Mouse (Mus musculus) C2C12 (cell line): ENCODE measurements around the gene Tceal7. TPM values are rescaled to one million over a fixed set of nuclear protein-coding genes. Genes with fewer than 3 reads are reported as not detected.

ENCODE experiments used
- H3K27me3 ChIP-seq: one replicate; pipeline ENCODE4 v1.6.1; 2011; ENCODE audit not compliant: control insufficient read depth, insufficient read depth, insufficient read length
- H3K36me3 ChIP-seq: one replicate; pipeline ENCODE4 v1.6.1; 2011; ENCODE audit not compliant: control insufficient read depth, insufficient read depth
- H3K4me3 ChIP-seq: one replicate; pipeline ENCODE4 v1.5.1; 2011; ENCODE audit warnings: mild to moderate bottlenecking, control low read depth; ENCODE audit not compliant: poor library complexity, insufficient read depth, severe bottlenecking
- H3K79me2 ChIP-seq: one replicate; pipeline ENCODE4 v1.6.1; 2011; ENCODE audit not compliant: control insufficient read depth, insufficient read depth
- H3K79me3 ChIP-seq: one replicate; pipeline ENCODE4 v1.6.1; 2011; ENCODE audit warnings: low read depth, control low read depth
- H3ac ChIP-seq: one replicate; pipeline ENCODE3; 2011; ENCODE audit warnings: low read depth; ENCODE audit not compliant: control insufficient read depth, insufficient read length
- CEBPB ChIP-seq: IDR thresholded peaks from one replicate; pipeline ENCODE4 v1.6.1; 2011; ENCODE audit warnings: low read depth, mild to moderate bottlenecking, control low read depth, moderate library complexity
- CTCF ChIP-seq: IDR thresholded peaks from one replicate; pipeline ENCODE4 v1.5.1; 2011; ENCODE audit not compliant: control insufficient read depth, insufficient read depth, insufficient read length
- FOSL1 ChIP-seq: IDR thresholded peaks from one replicate; pipeline ENCODE4 v1.8.0; 2011; ENCODE audit warnings: mild to moderate bottlenecking, low read length; ENCODE audit not compliant: poor library complexity, insufficient read depth, severe bottlenecking
- MAX ChIP-seq: IDR thresholded peaks from one replicate; pipeline ENCODE4 v1.6.1; 2011; ENCODE audit warnings: mild to moderate bottlenecking, control low read depth
- MYOD1 ChIP-seq: IDR thresholded peaks from one replicate; pipeline ENCODE4 v1.6.1; 2011; ENCODE audit warnings: low read depth; ENCODE audit not compliant: control insufficient read depth, insufficient read length
- MYOG ChIP-seq: IDR thresholded peaks from one replicate; pipeline ENCODE4 v1.6.1; 2011; ENCODE audit not compliant: control insufficient read depth, insufficient read length; ENCODE audit errors: extremely low read depth
- USF1 ChIP-seq: IDR thresholded peaks from one replicate; pipeline ENCODE4 v1.6.1; 2011; ENCODE audit warnings: low read depth, mild to moderate bottlenecking, control low read depth, moderate library complexity
- polyA plus RNA-seq: library from polyadenylated mRNA; unstranded; fragments of >200 nt; fragmentation: generic; extraction: Trizol; gene quantifications from one replicate; pipeline ENCODE4 v1.2.1, GENCODE M21; 2012; ENCODE audit warnings: missing spikeins

Gene Tceal7
- polyA plus RNA-seq, 1 experiment = not detected

DNA sequence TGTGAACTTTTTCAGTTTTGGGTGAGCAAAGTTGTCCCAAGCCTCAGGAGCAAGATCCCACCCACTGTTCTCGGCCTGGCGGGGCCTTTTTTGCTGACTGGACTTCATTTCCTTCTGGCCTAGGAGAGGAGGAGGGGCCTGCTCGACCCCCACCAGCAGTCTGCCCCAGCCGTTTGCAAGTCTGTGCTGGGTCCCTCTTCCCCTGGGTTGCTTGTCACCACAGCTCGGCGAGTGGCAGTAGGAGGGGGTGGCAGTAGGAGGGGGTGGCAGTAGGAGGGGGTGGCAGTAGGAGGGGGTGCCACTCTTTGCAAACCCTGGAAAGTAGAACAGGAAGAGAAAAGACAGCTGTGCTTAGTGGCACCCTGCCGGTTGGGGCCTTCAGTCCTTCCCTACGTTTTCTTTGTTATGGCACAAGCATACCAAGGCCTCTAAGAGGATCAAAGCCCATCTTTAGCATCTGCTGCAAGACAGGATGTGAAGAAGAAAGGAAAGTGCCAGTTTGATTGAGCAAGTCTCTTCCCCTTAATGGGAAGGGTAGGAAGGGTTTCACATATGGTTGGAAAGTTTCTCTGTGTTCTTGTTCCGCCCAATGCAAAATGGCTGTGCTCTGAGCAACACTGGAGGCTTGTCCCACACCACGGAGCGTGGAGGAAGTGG, 33.6 kb upstream of the Tceal7 start:
- no peak overlapping the region for H3K4me3 ChIP-seq
- H3ac ChIP-seq = no peak overlapping the region
- no peaks in the 10 kb centered on the region for H3K36me3 ChIP-seq
- H3K27me3 ChIP-seq = no peaks in the 10 kb centered on the region
- no peaks in the 10 kb centered on the region for H3K79me3 ChIP-seq
- no peaks in the 10 kb centered on the region for H3K79me2 ChIP-seq
- TF ChIP-seq CTCF (no peak), MAX (no peak), FOSL1 (no peak), MYOD1 (no peak), MYOG (no peak), USF1 (no peak)

DNA sequence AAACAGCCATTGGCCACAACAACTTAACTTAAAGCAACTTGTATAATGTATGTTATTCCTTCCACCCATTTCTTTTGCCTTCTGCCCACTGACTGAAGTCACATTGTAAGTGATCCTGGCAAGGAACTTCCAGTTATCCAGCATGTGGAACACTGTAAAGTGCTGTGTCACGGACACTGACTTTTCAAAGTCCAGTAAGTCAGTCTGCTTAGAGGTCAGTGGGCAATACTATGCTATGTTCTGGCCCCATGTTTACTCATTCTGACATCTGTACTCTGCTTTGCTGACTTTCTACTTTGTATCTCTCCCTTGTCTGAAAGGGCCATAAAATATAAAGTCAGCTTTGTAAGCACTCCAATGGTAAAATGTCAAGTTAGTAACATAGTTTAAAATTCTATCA, 31.5 kb upstream of the Tceal7 start:
- Histone ChIP-seq H3K27me3 (no peaks in the 10 kb centered on the region), H3ac (no peak overlapping the region)

DNA sequence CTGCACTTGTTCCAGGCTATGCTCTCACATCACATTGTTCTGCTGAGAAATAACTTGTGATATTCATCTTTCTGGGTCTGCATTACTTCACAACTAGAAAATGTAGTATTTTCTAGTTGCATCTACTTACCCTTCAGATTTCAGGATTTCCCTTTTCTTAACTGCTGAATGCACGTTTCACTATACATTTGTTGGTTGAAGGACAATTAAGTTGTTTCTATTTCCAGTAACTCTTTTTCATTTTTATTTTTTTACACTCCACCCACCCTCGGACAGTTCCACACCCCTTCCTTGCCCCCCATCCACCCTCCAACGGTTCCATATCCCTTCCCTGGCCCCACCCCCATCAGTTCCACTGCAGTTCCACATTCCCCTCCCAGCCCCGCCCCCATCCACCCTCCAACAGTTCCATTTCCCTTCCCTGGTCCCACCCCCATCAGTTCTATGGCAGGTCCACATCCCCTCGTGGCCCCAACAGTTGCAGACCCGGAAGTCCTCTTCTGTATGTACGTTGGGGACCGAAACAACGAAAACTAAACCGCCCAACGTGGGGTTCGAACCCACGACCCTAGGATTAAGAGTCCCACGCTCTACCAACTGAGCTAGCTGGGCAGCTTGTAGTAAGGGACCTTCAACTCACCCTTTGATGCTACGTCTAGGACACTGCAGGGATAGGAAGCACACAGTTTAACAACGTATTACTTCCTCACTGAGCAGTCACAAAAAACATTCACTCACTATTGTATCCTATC, 19.2 kb upstream of the Tceal7 start:
- Histone ChIP-seq H3K79me3 (no peaks in the 10 kb centered on the region), H3ac (no peak overlapping the region), H3K36me3 (no peaks in the 10 kb centered on the region), H3K4me3 (no peak overlapping the region), H3K79me2 (no peaks in the 10 kb centered on the region), H3K27me3 (no peaks in the 10 kb centered on the region)
- no peak for TF ChIP-seq MAX
- no peak for TF ChIP-seq MYOD1

More for the DNA sequence above, 31.5 kb upstream of the Tceal7 start:
- H3K36me3 ChIP-seq = no peaks in the 10 kb centered on the region
- H3K79me2 ChIP-seq = no peaks in the 10 kb centered on the region
- no peak overlapping the region for H3K4me3 ChIP-seq
- TF ChIP-seq MYOG (no peak), CEBPB (no peak), CTCF (no peak), USF1 (no peak), MAX (no peak), FOSL1 (no peak), MYOD1 (no peak)
- H3K79me3 ChIP-seq = no peaks in the 10 kb centered on the region

DNA sequence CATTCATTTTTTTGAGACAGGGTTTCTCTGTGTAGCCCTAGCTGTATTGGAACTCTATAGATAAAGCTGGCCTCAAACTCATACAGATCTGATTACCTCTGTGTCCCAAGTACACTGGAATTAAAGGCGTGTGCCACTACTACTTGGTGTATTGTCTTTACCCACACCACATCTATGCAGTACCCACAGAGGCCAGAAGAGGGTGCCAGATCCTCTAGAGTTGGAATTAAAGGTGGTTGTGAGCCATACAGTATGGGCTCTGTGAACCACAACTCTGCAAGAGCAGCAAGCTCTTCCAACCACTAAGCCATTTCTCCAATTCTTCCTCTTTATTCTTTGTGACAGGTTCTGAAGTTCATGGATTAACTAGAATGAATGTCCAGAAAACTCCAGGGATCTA, 17.7 kb upstream of the Tceal7 start:
- no peaks in the 10 kb centered on the region for H3K36me3 ChIP-seq
- H3K27me3 ChIP-seq = no peaks in the 10 kb centered on the region
- no peak overlapping the region for H3ac ChIP-seq
- TF ChIP-seq FOSL1 = no peak
- TF ChIP-seq MYOD1 = no peak
- TF ChIP-seq CTCF = no peak
- TF ChIP-seq MAX = no peak
- no peak overlapping the region for H3K4me3 ChIP-seq
- no peaks in the 10 kb centered on the region for H3K79me3 ChIP-seq
- H3K79me2 ChIP-seq = no peaks in the 10 kb centered on the region

DNA sequence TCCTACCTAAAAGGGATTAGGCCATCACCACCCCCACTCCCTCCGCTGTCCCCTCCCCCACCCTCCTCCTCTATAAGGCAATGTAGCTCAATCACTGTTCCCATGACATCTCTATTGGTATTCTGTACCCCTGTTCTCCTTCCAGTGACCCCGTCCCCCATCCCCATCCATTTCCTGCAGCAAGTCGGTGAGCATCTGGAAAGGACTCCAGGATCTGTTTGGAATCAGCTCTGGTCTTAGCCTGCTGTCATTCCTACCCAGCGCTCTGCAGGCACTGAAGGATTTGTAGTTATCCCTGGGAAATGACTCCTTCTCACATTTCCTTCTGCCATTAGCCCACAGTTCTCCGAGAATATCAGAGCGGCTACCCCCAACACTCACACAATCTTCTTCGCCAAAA, 11.3 kb upstream of the Tceal7 start:
- no peaks in the 10 kb centered on the region for H3K27me3 ChIP-seq
- H3K79me2 ChIP-seq = no peaks in the 10 kb centered on the region
- H3K4me3 ChIP-seq = no peak overlapping the region
- no peaks in the 10 kb centered on the region for H3K79me3 ChIP-seq
- no peak overlapping the region for H3ac ChIP-seq
- no peak for TF ChIP-seq FOSL1
- TF ChIP-seq MAX = no peak
- no peak for TF ChIP-seq USF1
- no peak for TF ChIP-seq CTCF
- no peak for TF ChIP-seq MYOG
- TF ChIP-seq MYOD1 = no peak
- no peaks in the 10 kb centered on the region for H3K36me3 ChIP-seq

DNA sequence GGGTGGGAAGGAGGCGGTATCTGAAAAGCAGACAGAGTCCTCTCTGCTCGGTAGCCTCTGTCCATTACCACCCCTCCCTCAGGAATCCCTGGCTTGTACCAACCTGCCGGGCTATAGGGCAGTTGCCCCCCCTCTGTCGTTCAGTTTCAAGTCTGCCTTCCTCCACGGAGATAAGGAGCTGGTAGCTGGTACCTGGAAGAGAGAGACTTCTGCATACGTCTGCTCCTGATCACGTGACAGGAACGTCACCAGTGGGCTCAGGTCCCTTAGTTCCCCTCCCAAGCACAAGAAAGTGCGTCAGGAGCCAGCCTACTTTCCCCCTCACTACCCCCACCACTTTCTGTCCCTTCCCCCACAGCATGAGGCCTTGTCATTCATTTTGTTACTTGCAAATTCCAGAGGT, 10.9 kb upstream of the Tceal7 start, which contains the start of gene Tceal5:
Tceal5 (minus strand) TSS at position 213 of the 403 bp plus-strand sequence.
- no peaks in the 10 kb centered on the region for H3K79me2 ChIP-seq
- no peaks in the 10 kb centered on the region for H3K27me3 ChIP-seq
- no peaks in the 10 kb centered on the region for H3K36me3 ChIP-seq
- TF ChIP-seq CTCF = no peak
- TF ChIP-seq CEBPB = no peak
- no peak for TF ChIP-seq MYOD1
- no peak for TF ChIP-seq MAX
- TF ChIP-seq MYOG = no peak
- TF ChIP-seq FOSL1 = no peak
- TF ChIP-seq USF1 = no peak
- H3ac ChIP-seq = no peak within 1 kb of the TSS
- H3K79me3 ChIP-seq = no peaks in the 10 kb centered on the region
- no peak within 1 kb of the TSS for H3K4me3 ChIP-seq
